Mouse (Mus musculus): Measurements from ENCODE around the gene Ski.

The Ski gene

GRCm38 (mm10) chr4:155234371-155235310 is 12.2 kb upstream of the Ski start:
- no peak for DNase-seq (ENCODE audit: low spot score)

- DNase-seq (ENCODE audit: low spot score), result peak; percentile 82
Observed at GRCm38 (mm10) chr4:155233878-155234277, 11.5 kb upstream of the Ski start.

- no peak for DNase-seq (ENCODE audit: low spot score)
Observed at GRCm38 (mm10) chr4:155228461-155228860, 6.1 kb upstream of the Ski start.

GRCm38 (mm10) chr4:155227986-155228385 is 5.6 kb upstream of the Ski start:
- DNase-seq (ENCODE audit: low spot score), result no peak

DNA sequence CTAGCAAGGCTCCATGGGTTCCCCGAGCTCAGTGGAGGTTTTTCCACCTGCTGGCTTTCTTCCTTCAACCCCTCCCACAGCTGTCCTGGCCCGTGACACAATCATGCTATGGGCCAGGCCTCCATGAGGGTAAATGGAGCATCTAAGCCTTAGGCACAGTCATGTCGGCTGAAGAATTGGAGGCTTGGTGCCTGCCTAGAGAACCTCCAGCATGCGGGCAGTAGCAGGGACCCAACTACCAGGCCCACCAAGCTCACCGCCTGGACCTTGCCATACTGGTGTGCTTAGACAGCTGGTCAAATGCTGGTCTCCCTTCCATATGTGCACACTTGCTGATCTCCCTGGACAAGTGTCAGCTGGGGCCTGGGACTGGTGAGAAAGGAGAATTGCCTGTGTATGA is 3.5 kb upstream of the Ski start:
- DNase-seq (ENCODE audit: low spot score), result no peak

GRCm38 (mm10) chr4:155223594-155224528 is 1.5 kb upstream of the Ski start:
- DNase-seq (ENCODE audit: low spot score), result no peak

DNA sequence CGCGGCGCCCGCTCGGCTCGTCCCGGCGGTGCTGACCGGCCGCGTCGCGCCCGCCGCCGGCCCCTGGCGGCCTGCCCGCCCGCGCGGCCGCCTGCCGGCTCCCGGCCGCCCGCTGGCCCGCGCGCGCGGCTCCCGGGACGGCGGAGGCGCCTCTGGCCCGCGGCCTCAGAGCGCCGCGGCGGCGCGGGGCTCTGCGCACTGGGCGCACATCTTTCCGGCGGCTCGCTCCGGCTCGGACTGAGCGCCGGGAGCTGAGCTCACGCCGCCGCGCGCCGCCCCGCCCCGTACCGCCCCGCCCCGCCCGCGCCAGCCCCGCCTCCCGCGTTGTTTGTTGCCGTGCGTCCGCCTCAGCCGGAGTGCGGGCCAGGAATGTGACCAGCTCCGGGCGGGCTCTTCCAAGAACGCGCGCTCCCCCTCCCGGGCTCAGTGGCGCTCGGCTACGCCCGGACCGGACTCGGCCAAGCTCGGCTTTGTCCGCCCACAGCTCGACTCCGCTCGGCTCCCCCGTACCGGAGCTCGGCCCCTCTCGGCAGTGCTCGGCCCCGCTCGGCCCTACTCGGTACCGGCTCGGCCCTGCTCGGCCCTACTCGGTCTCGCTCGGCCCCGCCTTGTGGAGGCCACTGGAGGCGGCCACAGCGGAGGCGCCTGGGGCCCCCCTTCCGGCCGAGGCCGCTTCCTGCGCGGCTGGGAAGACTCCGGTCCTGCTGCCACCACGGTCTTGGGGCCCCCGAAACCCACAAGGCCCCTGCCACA is 625 bp upstream of the Ski start:
- DNase-seq (ENCODE audit: low spot score), result peak; percentile 99

DNA sequence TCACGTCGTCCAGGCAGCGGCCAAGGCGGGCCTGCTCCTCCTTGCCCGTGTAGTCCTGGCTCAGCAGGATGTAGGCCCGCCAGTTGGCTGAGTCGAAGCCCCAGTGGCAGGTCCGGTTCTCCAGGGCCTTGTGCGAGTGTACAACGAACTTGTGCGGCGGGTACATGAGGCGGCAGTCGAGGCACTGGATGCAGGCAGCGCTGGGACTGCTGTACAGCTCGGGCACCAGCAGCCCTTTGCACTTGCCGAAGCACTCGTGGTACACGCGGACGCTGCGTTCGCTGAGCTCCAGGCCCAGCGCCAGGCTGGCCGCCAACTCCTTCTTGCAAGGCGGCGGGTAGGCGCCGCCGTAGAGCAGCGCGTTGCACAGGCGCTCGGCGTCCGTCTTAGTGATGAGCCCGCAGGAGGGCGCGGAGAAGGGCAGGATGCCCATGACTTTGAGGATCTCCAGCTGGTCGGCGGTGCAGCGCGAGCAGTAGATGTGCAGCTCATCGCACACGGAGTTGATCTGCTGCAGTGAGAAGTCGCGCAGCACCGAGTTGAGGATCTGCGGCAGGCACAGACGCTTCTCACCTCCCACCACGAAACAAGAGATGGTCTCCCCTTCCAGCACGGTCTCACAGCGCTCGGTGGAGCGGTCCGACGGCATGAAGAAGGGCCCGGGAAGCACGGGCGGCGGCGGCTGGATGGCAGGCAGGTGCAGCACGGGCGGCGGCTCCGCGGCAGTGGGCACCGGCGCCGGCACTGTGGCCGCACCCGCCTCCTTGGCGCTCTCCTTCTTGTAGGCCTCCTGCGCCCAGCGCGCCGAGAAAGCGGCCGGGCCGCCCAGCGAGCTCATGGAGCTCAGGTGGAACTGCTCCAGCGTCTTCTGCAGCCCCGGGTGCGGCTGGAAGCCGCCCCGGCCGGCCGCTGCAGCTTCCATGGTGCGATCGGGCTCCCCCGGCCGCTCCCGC is 517 bp downstream of the Ski start:
- peak; percentile 51 for DNase-seq (ENCODE audit: low spot score)

DNA sequence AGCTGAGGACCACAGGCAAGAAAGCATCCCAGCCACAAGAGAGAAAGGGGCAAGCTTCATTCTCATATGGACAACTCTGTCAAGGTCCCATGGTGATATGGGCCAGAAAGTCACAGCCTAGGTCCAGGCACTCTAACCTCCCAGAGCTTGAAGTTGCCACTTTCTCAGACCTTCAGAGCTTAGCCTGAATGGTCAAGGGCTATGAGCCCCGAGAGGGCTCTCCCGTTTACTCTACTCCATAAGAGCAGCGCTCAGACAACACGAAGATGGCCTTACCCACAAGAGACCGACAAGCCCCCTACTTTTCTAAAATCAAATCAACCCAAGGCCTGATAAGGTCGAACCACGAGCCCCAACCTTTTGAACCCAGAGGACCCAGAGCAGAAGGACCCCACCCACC is 1.3 kb downstream of the Ski start:
- no peak for DNase-seq (ENCODE audit: low spot score)

DNA sequence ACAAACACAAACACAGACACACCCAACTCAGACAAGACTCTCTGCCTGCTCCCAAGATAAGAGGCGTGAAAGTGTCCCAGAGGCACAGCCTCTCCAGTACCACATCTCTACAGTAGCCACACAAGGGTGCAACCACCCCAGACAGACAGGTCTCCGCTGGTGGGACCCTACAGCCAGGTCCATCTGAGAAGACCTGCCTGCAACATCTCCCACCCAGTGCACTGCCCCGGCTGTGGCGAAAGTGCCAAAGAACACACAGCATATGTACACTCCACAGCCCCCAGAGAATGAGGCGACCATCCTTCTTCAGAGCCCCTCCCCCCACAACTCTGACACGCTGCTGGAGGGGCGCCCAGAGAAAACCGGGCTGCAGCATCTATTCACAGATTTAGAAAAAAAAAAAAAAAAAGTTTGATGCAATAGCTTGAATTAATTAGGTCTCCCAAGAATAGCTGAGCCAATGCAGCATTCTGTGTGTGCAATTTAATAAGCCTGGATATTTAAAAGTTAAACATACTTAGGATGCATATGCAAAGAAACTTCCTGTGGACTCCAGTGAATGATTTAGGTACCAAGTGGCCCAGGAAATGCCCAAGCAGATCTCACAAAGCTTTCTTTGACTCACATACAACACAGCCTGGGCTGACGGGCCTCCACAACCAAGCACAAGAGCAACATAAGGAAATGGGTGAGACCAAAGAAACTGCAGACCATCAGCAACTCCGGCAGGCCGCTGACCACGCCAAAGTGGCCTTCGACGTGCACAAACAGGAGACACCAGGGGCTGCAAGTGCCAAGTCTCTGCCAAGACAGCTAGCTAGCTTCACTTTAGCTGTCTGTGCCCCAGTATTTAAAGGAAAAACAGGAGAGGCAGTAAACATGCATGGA is 1.9 kb downstream of the Ski start:
- DNase-seq (ENCODE audit: low spot score), result no peak

DNA sequence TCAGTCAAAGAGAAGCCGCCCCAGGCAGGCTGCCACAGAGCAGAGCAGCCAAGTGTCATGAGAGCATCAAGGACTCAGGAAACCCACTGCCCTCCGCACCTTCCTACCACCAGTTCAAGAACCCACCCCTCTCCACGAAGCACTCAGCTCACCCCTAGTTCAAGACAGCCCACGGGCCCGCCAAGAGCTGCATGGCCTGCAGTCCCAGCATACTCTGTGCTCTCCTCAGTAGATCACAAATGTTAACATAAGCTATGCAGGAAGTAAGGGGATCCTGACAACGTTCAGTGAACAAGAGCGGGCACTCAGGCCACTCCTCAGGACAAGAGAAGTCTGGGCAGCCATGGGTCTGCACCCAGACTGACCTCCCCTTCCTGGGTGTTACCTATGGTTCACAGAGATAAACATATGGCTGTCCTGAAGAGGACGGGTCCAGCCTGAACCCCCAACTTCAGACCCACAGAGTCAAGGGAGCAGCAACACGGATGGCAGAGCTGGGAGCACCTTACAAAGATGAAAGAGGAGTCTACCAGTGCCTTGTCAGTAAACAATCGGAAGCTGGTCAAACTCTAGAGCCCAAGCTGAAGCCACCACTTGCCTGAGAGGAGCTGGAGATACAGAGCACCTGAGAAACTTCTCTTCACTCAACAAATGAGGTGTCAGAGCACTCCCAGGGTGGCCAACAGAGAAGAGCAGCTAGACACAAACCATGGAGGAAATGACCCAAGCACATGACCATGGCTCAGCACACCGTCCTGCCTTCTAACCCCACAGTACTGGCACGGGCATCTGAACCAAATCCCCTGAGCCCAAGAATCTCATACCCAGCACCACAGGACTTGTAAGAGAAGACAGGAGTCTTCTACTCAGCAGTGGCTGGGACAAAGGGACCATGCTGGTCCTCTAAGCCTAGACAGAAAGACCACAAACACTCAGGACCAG is 2.9 kb downstream of the Ski start:
- DNase-seq (ENCODE audit: low spot score), result no peak

DNA sequence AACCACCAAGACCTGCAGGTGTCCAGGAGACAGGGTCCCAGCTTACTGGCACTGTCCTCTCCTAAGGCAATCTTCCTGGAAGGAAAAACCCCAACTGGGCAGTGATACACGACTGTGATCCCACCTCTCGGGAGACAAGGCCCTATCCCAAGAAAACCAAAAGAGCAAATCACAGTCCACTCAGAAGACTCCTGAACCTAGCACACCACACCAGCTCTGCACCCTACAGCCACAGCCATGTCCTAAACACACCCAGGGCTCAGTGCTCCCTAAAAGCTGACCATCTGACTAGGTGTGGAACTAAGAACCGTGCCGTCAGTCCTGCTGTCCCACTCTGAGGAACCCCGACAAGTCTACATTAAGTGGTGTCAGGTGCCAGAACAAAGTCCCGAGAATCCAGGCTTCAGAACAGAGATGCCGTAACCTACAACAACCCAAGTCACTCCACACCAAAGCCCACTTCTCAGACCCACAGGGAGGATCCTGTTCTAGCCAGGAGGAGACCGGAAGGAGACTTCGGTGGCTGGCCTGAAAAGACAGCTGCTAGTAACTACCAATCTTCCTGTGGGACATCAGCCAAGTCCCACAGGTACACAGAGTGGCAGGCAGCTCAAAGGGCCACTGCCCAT is 4.2 kb downstream of the Ski start:
- DNase-seq (ENCODE audit: low spot score), result no peak

GRCm38 (mm10) chr4:155217241-155218103 is 4.9 kb downstream of the Ski start:
- DNase-seq (ENCODE audit: low spot score), result no peak

- no peak for DNase-seq (ENCODE audit: low spot score)
Observed at GRCm38 (mm10) chr4:155215773-155216630, 6.4 kb downstream of the Ski start.

GRCm38 (mm10) chr4:155215203-155215602 is 7.2 kb downstream of the Ski start:
- no peak for DNase-seq (ENCODE audit: low spot score)

GRCm38 (mm10) chr4:155214793-155215192 is 7.6 kb downstream of the Ski start:
- no peak for DNase-seq (ENCODE audit: low spot score)

Data from left cerebral cortex, adult 11 months (tissue).